Mouse (Mus musculus) lung, postnatal 0 days (tissue): ENCODE measurements around the gene Mymk. TPM values are rescaled to one million over a fixed set of nuclear protein-coding genes. Genes with fewer than 3 reads are reported as not detected.
A peak's percentile ranks its signal among the peaks of the same experiment; 100 is the strongest.

Experiments
- ATAC-seq: fragments of 200-750 bp; cut with Nextera tagmentation; 2 replicates; pipeline ENCODE4 v1.8.0; 2017; ENCODE audit warnings: moderate library complexity
- DNase-seq: peaks from one replicate; pipeline ENCODE4 v3.0.0-alpha.2; 2016; ENCODE audit warnings: low spot score
- H3K27ac ChIP-seq: fragments of 300-500 bp; sonication (generic); 2 replicates; pipeline ENCODE4 v1.5.1; 2014; ENCODE audit warnings: antibody characterized with exemption, mild to moderate bottlenecking, low read length, mixed read lengths
- H3K27me3 ChIP-seq: fragments of 300-500 bp; sonication (generic); replicated peaks from 2 replicates; pipeline ENCODE4 v1.6.1; 2014; ENCODE audit warnings: low read length, mixed read lengths; ENCODE audit not compliant: insufficient read depth
- H3K36me3 ChIP-seq: fragments of 300-500 bp; sonication (generic); 2 replicates; pipeline ENCODE4 v1.6.1; 2014; ENCODE audit warnings: low read length, mixed read lengths; ENCODE audit not compliant: insufficient read depth
- H3K4me1 ChIP-seq: fragments of 300-500 bp; sonication (generic); 2 replicates; pipeline ENCODE4 v1.6.1; 2014; ENCODE audit warnings: antibody characterized with exemption, low read depth, low read length, mixed read lengths; ENCODE audit not compliant: insufficient read depth
- H3K4me2 ChIP-seq: fragments of 300-500 bp; sonication (generic); replicated peaks from 2 replicates; pipeline ENCODE4 v1.6.1; 2014; ENCODE audit warnings: low read depth, mild to moderate bottlenecking, low read length, moderate library complexity, mixed read lengths
- H3K4me3 ChIP-seq: fragments of 300-500 bp; sonication (generic); 2 replicates; pipeline ENCODE4 v1.5.1; 2014; ENCODE audit warnings: low read depth, low read length
- H3K9ac ChIP-seq: fragments of 300-500 bp; sonication (generic); replicated peaks from 2 replicates; pipeline ENCODE4 v1.6.1; 2014; ENCODE audit warnings: low read depth, mild to moderate bottlenecking
- H3K9me3 ChIP-seq: fragments of 300-500 bp; sonication (generic); 2 replicates; pipeline ENCODE4 v1.6.1; 2016; ENCODE audit warnings: low read length, mixed read lengths
- CTCF ChIP-seq: IDR thresholded peaks from 2 replicates; pipeline ENCODE4 v1.5.1; 2016; ENCODE audit warnings: antibody characterized with exemption, mild to moderate bottlenecking
- EP300 ChIP-seq: IDR thresholded peaks from 2 replicates; pipeline ENCODE4 v1.6.1; 2016; ENCODE audit warnings: antibody characterized with exemption, mild to moderate bottlenecking, control low read depth
- WGBS: fragments of 180-500 bp; shearing (Covaris S2); extraction: QIAGEN DNeasy Blood & Tissue Kit; methylation state at CpG from one replicate; pipeline ENCODE4 v1.1.7; 2014; 5-methylcytosine and 5-hydroxymethylcytosine counted together
- polyA plus RNA-seq: library from polyadenylated mRNA; unstranded; fragments of >200 nt; fragmentation: Nextera tagmentation; extraction: Ambion mirVana; gene quantifications from 2 replicates; pipeline ENCODE4 v1.2.1, GENCODE M21; 2015

Mymk gene
- polyA plus RNA-seq, 1 experiment from 2014 or later = 0.76 TPM

DNA sequence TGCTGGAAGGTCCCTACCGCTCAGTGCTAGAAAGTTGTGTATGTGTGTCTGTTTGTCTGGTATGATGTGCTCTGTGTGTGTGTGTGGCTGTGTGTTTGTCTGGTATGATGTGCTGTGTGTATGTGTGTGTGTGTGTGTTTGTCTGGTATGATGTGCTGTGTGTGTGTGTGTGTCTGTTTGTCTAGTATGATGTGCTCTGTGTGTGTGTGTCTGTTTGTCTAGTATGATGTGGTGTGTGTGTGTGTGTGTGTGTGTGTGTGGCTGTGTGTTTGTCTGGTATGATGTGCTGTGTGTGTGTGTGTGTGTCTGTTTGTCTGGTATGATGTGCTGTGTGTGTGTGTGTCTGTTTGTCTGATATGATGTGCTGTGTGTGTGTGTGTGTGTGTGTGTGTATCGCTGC lies 52.4 kb downstream of the Mymk start:
- no peaks in the 10 kb centered on the region for H3K9me3 ChIP-seq
- H3K4me1 ChIP-seq = no peaks in the 10 kb centered on the region
- no peaks in the 10 kb centered on the region for H3K27me3 ChIP-seq
- TF ChIP-seq CTCF (no peak), EP300 (no peak)
- H3K4me2 ChIP-seq = no peak overlapping the region
- peaks cover 27% of the 10 kb centered on the region for H3K36me3 ChIP-seq
- H3K4me3 ChIP-seq = no peak overlapping the region
- H3K27ac ChIP-seq = no peak overlapping the region
- 85% methylated on average over 2 of the region's 2 CpGs for WGBS
- no peak for DNase-seq
- no peak overlapping the region for H3K9ac ChIP-seq
- ATAC-seq = no peak

DNA sequence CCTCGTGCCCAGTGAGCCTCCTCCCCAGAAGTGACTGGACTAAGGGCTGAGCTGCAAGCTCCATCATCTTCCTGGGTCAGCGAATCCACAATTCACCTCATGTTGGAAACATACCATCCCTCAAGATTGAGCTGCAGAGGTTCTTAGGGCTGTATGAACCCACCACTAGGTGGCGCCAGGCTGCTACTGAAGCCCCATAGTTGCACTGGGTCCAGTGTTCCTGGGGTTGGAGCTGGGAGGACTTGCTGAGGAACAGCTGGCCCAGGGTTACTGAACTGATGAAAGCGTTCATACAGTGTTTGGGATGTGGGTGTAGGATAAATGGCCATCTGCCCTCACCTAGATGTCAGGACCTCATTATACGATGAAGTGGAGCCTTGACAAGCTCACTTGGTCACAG lies 54.2 kb downstream of the Mymk start:
- ATAC-seq (peak; percentile 74), DNase-seq (peak; percentile 82)
- Histone ChIP-seq H3K9ac (no peak overlapping the region), H3K4me3 (no peak overlapping the region), H3K27ac (no peak overlapping the region), H3K27me3 (no peaks in the 10 kb centered on the region), H3K4me1 (no peaks in the 10 kb centered on the region), H3K4me2 (no peak overlapping the region), H3K36me3 (peaks cover 33% of the 10 kb centered on the region), H3K9me3 (no peaks in the 10 kb centered on the region)
- WGBS = 50% methylated on average over 5 of the region's 5 CpGs
- TF ChIP-seq CTCF (peak; percentile 98), EP300 (no peak)

Other genes with a start within 250 kb of the Mymk start
- gene Abo, start 207.2 kb downstream of the Mymk start, polyA plus RNA-seq = not detected in 2 replicates
- gene Surf6, start 169.3 kb downstream of the Mymk start, polyA plus RNA-seq = 11.8 and 13.5 TPM in 2 replicates
- gene Med22, start 161.5 kb downstream of the Mymk start, polyA plus RNA-seq = 32.6 and 33.8 TPM in 2 replicates
- gene Rpl7a, start 161.4 kb downstream of the Mymk start, polyA plus RNA-seq = 380 and 417 TPM in 2 replicates
- gene Surf2, start 155.8 kb downstream of the Mymk start, polyA plus RNA-seq = 23.0 and 23.8 TPM in 2 replicates
- gene Surf1, start 155.6 kb downstream of the Mymk start, polyA plus RNA-seq = 59.6 and 59.7 TPM in 2 replicates
- gene Surf4, start 138.3 kb downstream of the Mymk start, polyA plus RNA-seq = 167 and 171 TPM in 2 replicates
- 0.13 and 0.24 TPM in 2 replicates for gene Stkld1, start 138.1 kb downstream of the Mymk start, polyA plus RNA-seq
- 21.4 and 22.1 TPM in 2 replicates for gene Rexo4, start 107.8 kb downstream of the Mymk start, polyA plus RNA-seq
- gene Adamts13, start 98.8 kb downstream of the Mymk start, polyA plus RNA-seq = 0.26 TPM in 2 replicates
- gene Cacfd1, start 62.3 kb downstream of the Mymk start, polyA plus RNA-seq = 39.9 and 42.1 TPM in 2 replicates
- gene Slc2a6, start 44.2 kb downstream of the Mymk start, polyA plus RNA-seq = 1.1 and 1.3 TPM in 2 replicates
- gene Adamtsl2, start 7.2 kb upstream of the Mymk start, polyA plus RNA-seq = 50.6 and 52.3 TPM in 2 replicates
- gene Fam163b, start 70.3 kb upstream of the Mymk start, polyA plus RNA-seq = 0.26 and 0.43 TPM in 2 replicates
- 0.17 and 0.37 TPM in 2 replicates for gene Dbh, start 93.1 kb upstream of the Mymk start, polyA plus RNA-seq
- 11.5 and 12.6 TPM in 2 replicates for gene Sardh, start 176.2 kb upstream of the Mymk start, polyA plus RNA-seq